Mouse (Mus musculus): ENCODE results near the gene Vmn1r232.

- no peak for TF ChIP-seq CTCF (IDR thresholded peaks at IDR 0.05; ENCODE audit: low read depth)
- TF ChIP-seq EP300 (optimal IDR thresholded peaks at IDR 0.05), result no peak
Measured at GRCm38 (mm10) chr17:20919614-20920013, at the start of gene Vmn1r232.

Data from stomach, postnatal 0 days (tissue).